Mouse (Mus musculus) frontal cortex, postnatal 10 days (tissue): Measurements from ENCODE around the gene Tmed1.
"Not testable (repeated sequence)": the region's sequence is repeated elsewhere in the genome, so short reads cannot be mapped to it uniquely, and the experiment has no call there.

Experiments used
- DNase-seq, 2 experiments: peaks; one replicate each; pipeline ENCODE4 v3.0.0; 2022; ENCODE audit warnings: low spot score in 2 of 2, mixed read lengths in 1 of 2

Gene Tmed1

GRCm38 (mm10) chr9:21472913-21473312 is 37.1 kb downstream of the Tmed1 start:
- no peak for DNase-seq

- no peak for DNase-seq
Observed at GRCm38 (mm10) chr9:21469032-21470024, 40.7 kb downstream of the Tmed1 start.

GRCm38 (mm10) chr9:21464565-21464928 is 45.5 kb downstream of the Tmed1 start:
- not testable (repeated sequence) for DNase-seq

GRCm38 (mm10) chr9:21463766-21464564 is 46.1 kb downstream of the Tmed1 start:
- DNase-seq: no peak

- peak; percentile 31 to 41 for DNase-seq
Observed at GRCm38 (mm10) chr9:21463138-21463590, 46.9 kb downstream of the Tmed1 start.

GRCm38 (mm10) chr9:21460400-21460940 is 49.6 kb downstream of the Tmed1 start:
- DNase-seq: no peak

- DNase-seq: no peak
Observed at GRCm38 (mm10) chr9:21458821-21459220, 51.2 kb downstream of the Tmed1 start.
